Mouse (Mus musculus) kidney, embryonic 15.5 days (tissue): Measurements from ENCODE around the gene Catsperg2. TPM values are rescaled to one million over a fixed set of nuclear protein-coding genes. Genes with fewer than 3 reads are reported as not detected.
"Not testable (repeated sequence)": the region's sequence is repeated elsewhere in the genome, so short reads cannot be mapped to it uniquely, and the experiment has no call there.

Experiments used
- ATAC-seq: fragments of 200-750 bp; cut with Nextera tagmentation; replicated peaks from 2 replicates; pipeline ENCODE4 v1.8.0; 2017; ENCODE audit warnings: moderate TSS enrichment; ENCODE audit not compliant: low FRiP score
- H3K27ac ChIP-seq: fragments of 300-500 bp; sonication (generic); 2 replicates; pipeline ENCODE4 v1.5.1; 2015; ENCODE audit warnings: mild to moderate bottlenecking, inconsistent platforms
- H3K27me3 ChIP-seq: fragments of 300-500 bp; sonication (generic); 2 replicates; pipeline ENCODE4 v1.6.1; 2015; ENCODE audit warnings: inconsistent platforms
- H3K36me3 ChIP-seq: fragments of 300-500 bp; sonication (generic); 2 replicates; pipeline ENCODE4 v1.6.1; 2015; ENCODE audit warnings: inconsistent platforms
- H3K4me1 ChIP-seq: fragments of 300-500 bp; sonication (generic); 2 replicates; pipeline ENCODE4 v1.6.1; 2015; ENCODE audit warnings: inconsistent platforms
- H3K4me2 ChIP-seq: fragments of 300-500 bp; sonication (generic); 2 replicates; pipeline ENCODE4 v1.6.1; 2015; ENCODE audit warnings: moderate library complexity, mild to moderate bottlenecking, inconsistent platforms
- H3K4me3 ChIP-seq: fragments of 300-500 bp; sonication (generic); replicated peaks from 2 replicates; pipeline ENCODE4 v1.5.1; 2015; ENCODE audit warnings: mild to moderate bottlenecking, inconsistent platforms
- H3K9ac ChIP-seq: fragments of 300-500 bp; sonication (generic); 2 replicates; pipeline ENCODE4 v1.6.1; 2015; ENCODE audit warnings: mild to moderate bottlenecking, inconsistent platforms
- H3K9me3 ChIP-seq: fragments of 300-500 bp; sonication (generic); replicated peaks from 2 replicates; pipeline ENCODE4 v1.6.1; 2016; ENCODE audit warnings: inconsistent platforms
- WGBS: fragments of 180-500 bp; shearing (Covaris S2); methylation state at CpG from one replicate; pipeline ENCODE4 v1.1.7; 2015; ENCODE audit warnings: mixed read lengths; 5-methylcytosine and 5-hydroxymethylcytosine counted together
- polyA plus RNA-seq: library from polyadenylated mRNA; unstranded; fragments of >200 nt; fragmentation: Nextera tagmentation; extraction: Ambion mirVana; gene quantifications from 2 replicates; pipeline ENCODE4 v1.2.1, GENCODE M21; 2015

The Catsperg2 gene
- polyA plus RNA-seq, result not detected in 2 replicates

GRCm38 (mm10) chr7:29726860-29727259, at the start of gene Catsperg2:
TSS of gene Catsperg2 (minus strand) at chr7:29727032.
- H3K27me3 ChIP-seq, H3K36me3 ChIP-seq, H3K4me1 ChIP-seq, H3K27ac ChIP-seq, H3K4me3 ChIP-seq, H3K9ac ChIP-seq: not testable (repeated sequence)
- Histone ChIP-seq H3K4me2 (peak within 1 kb of the TSS; percentile 41), H3K9me3 (peaks cover 13% of the 10 kb centered on the region; the same call in 1 of the 2 replicates)
- ATAC-seq, result 0 out of 2 replicates have a peak, but pooled peaks have one; percentile 9
- 55% methylated on average over 11 of the region's 11 CpGs for WGBS

GRCm38 (mm10) chr7:29776568-29776967, 49.7 kb upstream of the Catsperg2 start:
- H3K36me3 ChIP-seq, result peaks cover 89% of the 10 kb centered on the region
- peaks cover 18% of the 10 kb centered on the region for H3K4me1 ChIP-seq
- H3K4me2 ChIP-seq, result no peak overlapping the region
- H3K9me3 ChIP-seq, result no peaks in the 10 kb centered on the region
- no peaks in the 10 kb centered on the region for H3K27me3 ChIP-seq
- no peak for ATAC-seq
- no peak overlapping the region for H3K27ac ChIP-seq
- WGBS, result 94% methylated on average over 19 of the region's 19 CpGs
- H3K9ac ChIP-seq, result no peak overlapping the region
- H3K4me3 ChIP-seq, result no peak overlapping the region

- 72% methylated on average over 3 of the region's 3 CpGs for WGBS
Observed at GRCm38 (mm10) chr7:29774371-29774770, 47.5 kb upstream of the Catsperg2 start.

DNA sequence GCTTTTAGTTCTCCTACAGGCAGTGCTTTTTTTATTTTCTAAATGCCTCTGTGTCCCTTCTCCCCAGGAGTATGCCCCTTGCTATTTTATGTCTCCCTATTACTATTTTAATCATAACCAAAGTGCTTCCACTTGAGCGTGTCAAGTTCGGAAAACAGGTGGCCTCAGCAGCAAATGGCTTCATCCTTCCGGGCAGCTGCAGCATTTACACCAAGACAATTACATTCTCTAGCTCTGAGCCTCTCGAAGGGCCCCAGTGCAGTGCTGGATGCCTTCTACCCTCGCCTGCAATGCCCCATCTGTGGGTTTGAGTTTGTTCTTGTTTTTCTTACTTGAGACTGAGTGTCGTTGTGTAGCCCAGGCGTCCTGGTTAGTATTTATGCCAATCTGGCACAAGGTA, 46.7 kb upstream of the Catsperg2 start:
- 83% methylated on average over 7 of the region's 7 CpGs for WGBS
- Histone ChIP-seq H3K4me3 (no peak overlapping the region), H3K4me2 (no peak overlapping the region), H3K27me3 (no peaks in the 10 kb centered on the region), H3K9ac (no peak overlapping the region), H3K9me3 (no peaks in the 10 kb centered on the region), H3K36me3 (peaks cover 73% of the 10 kb centered on the region), H3K4me1 (peaks cover 30% of the 10 kb centered on the region), H3K27ac (0 out of 2 replicates have a peak overlapping the region, but pooled peaks have one; percentile 24)
- no peak for ATAC-seq

More at GRCm38 (mm10) chr7:29774371-29774770, 47.5 kb upstream of the Catsperg2 start:
- Histone ChIP-seq H3K4me3 (no peak overlapping the region), H3K27ac (peak overlapping the region; percentile 63; the same call in 1 of the 2 replicates), H3K4me1 (peaks cover 26% of the 10 kb centered on the region), H3K9me3 (no peaks in the 10 kb centered on the region), H3K27me3 (no peaks in the 10 kb centered on the region), H3K4me2 (no peak overlapping the region), H3K36me3 (peaks cover 82% of the 10 kb centered on the region), H3K9ac (no peak overlapping the region)
- ATAC-seq, result no peak

- 5% methylated on average over 10 of the region's 10 CpGs for WGBS
- peak overlapping the region; percentile 87 for H3K4me3 ChIP-seq
- H3K9me3 ChIP-seq, result no peaks in the 10 kb centered on the region
- peak overlapping the region; percentile 75 for H3K9ac ChIP-seq
- ATAC-seq, result no peak
- peak overlapping the region; percentile 66 for H3K4me2 ChIP-seq
- H3K27ac ChIP-seq, result peak overlapping the region; percentile 98
- H3K27me3 ChIP-seq, result no peaks in the 10 kb centered on the region
- peaks cover 28% of the 10 kb centered on the region for H3K4me1 ChIP-seq
- H3K36me3 ChIP-seq, result peaks cover 28% of the 10 kb centered on the region
Observed at GRCm38 (mm10) chr7:29768980-29769379, 42.1 kb upstream of the Catsperg2 start.

DNA sequence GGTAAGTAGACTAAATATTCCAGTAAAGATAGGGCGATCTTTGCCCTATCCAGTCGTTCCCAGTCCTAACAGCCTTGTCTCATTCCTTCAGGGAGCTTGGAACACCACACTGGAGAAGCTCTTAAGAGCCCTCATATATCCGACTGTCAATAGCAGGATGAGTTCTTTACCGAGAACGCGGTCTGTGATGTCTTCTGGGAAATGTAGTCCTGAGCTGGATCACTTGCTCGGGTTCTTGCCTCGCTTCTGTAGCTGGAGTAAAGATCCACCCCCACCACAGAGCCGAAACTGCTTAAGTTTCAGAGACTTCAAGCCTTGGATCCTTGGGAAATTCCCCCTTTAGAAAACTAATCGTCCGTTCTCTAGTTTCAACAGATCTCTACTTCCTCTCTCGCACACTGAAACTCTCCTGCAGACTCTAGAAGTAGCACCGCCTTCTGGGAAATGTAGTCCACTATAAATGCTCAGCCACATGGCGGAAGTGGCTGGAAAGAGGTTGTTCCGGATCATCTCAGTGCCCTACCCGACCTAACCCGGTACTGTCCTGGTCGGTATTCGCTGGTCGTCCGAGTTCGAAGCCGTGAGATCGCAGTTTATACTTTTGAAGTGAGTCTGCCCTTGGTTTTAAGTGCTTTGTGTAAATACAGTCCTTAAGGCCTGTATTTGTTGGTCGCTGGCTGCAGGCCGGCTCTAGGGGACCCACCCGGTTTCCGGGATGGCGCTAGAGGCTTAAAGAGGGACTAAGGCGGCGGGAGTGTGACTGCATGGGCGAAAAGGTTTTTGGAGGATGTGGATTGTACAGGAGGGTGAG, 41.5 kb upstream of the Catsperg2 start, which contains the start of gene Zfp84:
Gene Zfp84 (plus strand): TSS at position 463 of the 811 bp plus-strand sequence.
- H3K4me3 ChIP-seq, result peak within 1 kb of the TSS; percentile 87
- H3K4me2 ChIP-seq, result peak within 1 kb of the TSS; percentile 66
- under 1% methylated on average over 32 of the region's 32 CpGs for WGBS
- peak; percentile 94 for ATAC-seq
- no peaks in the 10 kb centered on the region for H3K27me3 ChIP-seq
- H3K9me3 ChIP-seq, result no peaks in the 10 kb centered on the region
- H3K4me1 ChIP-seq, result peaks cover 21% of the 10 kb centered on the region
- H3K27ac ChIP-seq, result peak within 1 kb of the TSS; percentile 98
- peak within 1 kb of the TSS; percentile 75 for H3K9ac ChIP-seq
- H3K36me3 ChIP-seq, result peaks cover 21% of the 10 kb centered on the region

DNA sequence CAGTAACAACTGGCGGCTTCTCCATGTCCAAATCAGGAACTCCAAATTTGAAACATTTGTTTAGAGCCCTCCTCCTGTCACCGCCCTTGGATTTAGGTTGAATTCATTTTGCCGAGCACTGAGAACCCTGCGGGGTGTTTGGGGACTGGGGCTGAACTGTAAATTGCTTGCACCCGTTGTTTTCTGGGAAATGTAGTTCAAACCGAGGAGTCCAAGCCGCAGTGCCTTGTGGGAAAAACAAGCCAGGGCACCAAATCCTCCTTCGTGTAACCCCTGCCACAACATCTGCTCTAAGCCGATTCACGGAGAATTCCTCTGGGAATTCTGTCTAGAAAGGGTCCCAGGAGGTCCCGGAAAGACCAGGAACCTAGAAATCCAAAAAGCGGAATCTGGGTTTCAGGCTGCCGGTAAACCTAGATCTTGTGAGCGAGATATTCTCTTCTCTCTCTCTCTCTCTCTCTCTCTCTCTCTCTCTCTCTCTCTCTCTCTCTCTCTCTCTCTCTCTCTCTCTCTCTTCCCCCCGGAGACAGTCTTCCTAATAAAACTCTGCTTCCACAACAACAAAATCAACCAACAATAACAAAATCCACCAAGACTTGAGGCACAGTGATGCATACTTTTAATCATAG, 40.3 kb upstream of the Catsperg2 start:
- Histone ChIP-seq H3K27ac (peak overlapping the region; percentile 80), H3K9ac (peak overlapping the region; percentile 56), H3K4me2 (peak overlapping the region; percentile 66), H3K27me3 (no peaks in the 10 kb centered on the region), H3K4me3 (peak overlapping the region; percentile 87), H3K36me3 (peaks cover 14% of the 10 kb centered on the region), H3K9me3 (no peaks in the 10 kb centered on the region), H3K4me1 (peaks cover 19% of the 10 kb centered on the region)
- peak; percentile 55 for ATAC-seq
- 2% methylated on average over 15 of the region's 15 CpGs for WGBS

DNA sequence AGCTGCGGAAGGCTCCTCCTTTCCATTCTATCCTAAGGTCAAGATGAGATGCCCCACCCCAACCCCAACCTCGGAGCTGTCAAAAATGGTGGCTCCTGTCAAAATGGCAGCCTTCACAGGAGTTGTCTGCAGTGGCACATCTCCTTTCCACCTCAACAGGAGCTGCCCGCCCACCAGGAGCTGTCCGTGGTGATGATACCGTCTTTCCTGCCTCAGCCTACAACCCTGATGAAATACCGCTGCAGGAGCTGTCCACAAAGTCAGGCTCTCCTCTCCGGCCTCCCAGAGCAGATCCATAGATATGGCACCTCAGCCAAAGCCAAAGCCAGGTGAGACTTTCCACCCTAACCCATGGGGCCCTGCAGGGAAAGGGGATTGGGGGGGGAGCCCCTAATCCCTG, 37.9 kb upstream of the Catsperg2 start:
- Histone ChIP-seq H3K9ac (no peak overlapping the region), H3K4me2 (no peak overlapping the region), H3K9me3 (no peaks in the 10 kb centered on the region), H3K27ac (no peak overlapping the region), H3K4me3 (no peak overlapping the region), H3K4me1 (peaks cover 15% of the 10 kb centered on the region), H3K36me3 (0 out of 2 replicates have a peak, but pooled peaks cover 3% of the 10 kb centered on the region), H3K27me3 (no peaks in the 10 kb centered on the region)
- no peak for ATAC-seq
- 80% methylated on average over 7 of the region's 7 CpGs for WGBS

- Histone ChIP-seq H3K4me1 (no peaks in the 10 kb centered on the region), H3K9ac (no peak overlapping the region), H3K27me3 (no peaks in the 10 kb centered on the region), H3K4me3 (no peak overlapping the region), H3K36me3 (0 out of 2 replicates have a peak, but pooled peaks cover 3% of the 10 kb centered on the region), H3K27ac (no peak overlapping the region), H3K4me2 (no peak overlapping the region), H3K9me3 (no peaks in the 10 kb centered on the region)
- 85% methylated on average over 5 of the region's 5 CpGs for WGBS
- no peak for ATAC-seq
Observed at GRCm38 (mm10) chr7:29760476-29760875, 33.6 kb upstream of the Catsperg2 start.

GRCm38 (mm10) chr7:29742258-29742657, 15.4 kb upstream of the Catsperg2 start:
- H3K4me1 ChIP-seq, result no peaks in the 10 kb centered on the region
- H3K9ac ChIP-seq, result no peak overlapping the region
- no peaks in the 10 kb centered on the region for H3K36me3 ChIP-seq
- H3K27ac ChIP-seq, result no peak overlapping the region
- no peak overlapping the region for H3K4me3 ChIP-seq
- no peak overlapping the region for H3K4me2 ChIP-seq
- H3K9me3 ChIP-seq, result no peaks in the 10 kb centered on the region
- ATAC-seq, result no peak
- no peaks in the 10 kb centered on the region for H3K27me3 ChIP-seq
- 79% methylated on average over 3 of the region's 3 CpGs for WGBS

DNA sequence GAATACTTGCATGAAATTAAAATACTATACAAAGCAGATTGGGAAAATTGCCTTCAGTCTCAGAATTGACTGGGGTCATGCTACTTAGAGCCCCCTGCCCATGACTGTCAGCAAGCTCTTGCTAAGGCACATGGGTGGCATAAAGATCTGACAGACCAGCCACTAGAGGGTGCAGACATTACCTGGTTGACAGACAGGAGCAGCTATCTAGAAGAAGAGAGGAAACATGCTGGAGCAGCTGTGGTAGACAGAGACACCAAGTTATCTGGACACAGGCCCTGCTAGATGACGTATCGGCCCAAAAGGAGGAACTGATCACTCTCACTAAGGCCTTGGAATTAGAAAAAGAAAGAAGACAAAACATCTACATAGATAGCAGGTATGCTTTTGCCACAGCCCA, 1.2 kb upstream of the Catsperg2 start:
- Histone ChIP-seq H3K36me3 (no peaks in the 10 kb centered on the region), H3K27me3 (no peaks in the 10 kb centered on the region)
- WGBS, result 90% methylated on average over 2 of the region's 2 CpGs

More for the DNA sequence above, 1.2 kb upstream of the Catsperg2 start:
- no peak overlapping the region for H3K27ac ChIP-seq
- peaks cover 20% of the 10 kb centered on the region; the same call in 1 of the 2 replicates for H3K9me3 ChIP-seq
- no peak overlapping the region for H3K4me2 ChIP-seq
- H3K9ac ChIP-seq, result no peak overlapping the region
- ATAC-seq, result no peak
- no peak overlapping the region for H3K4me3 ChIP-seq
- no peaks in the 10 kb centered on the region for H3K4me1 ChIP-seq
